Mouse (Mus musculus): ENCODE measurements around the gene Igf2bp1. TPM values are rescaled to one million over a fixed set of nuclear protein-coding genes. Genes with fewer than 3 reads are reported as not detected.
A peak's percentile ranks its signal among the peaks of the same experiment; 100 is the strongest.
"Not testable (repeated sequence)": the region's sequence is repeated elsewhere in the genome, so short reads cannot be mapped to it uniquely, and the experiment has no call there.

Gene Igf2bp1
- polyA plus RNA-seq, 1 experiment from 2014 or later = 11.8 TPM

- 43% methylated on average over 11 of the region's 11 CpGs for WGBS
- Histone ChIP-seq H3K27ac (replicated peaks) (no peak overlapping the region), H3K9me3 (no peaks in the 10 kb centered on the region), H3K27me3 (no peaks in the 10 kb centered on the region), H3K9ac (no peak overlapping the region), H3K4me2 (no peak overlapping the region), H3K4me1 (replicated peaks) (no peaks in the 10 kb centered on the region), H3K36me3 (no peaks in the 10 kb centered on the region), H3K4me3 (no peak overlapping the region)
- ATAC-seq (ENCODE audit: low FRiP score, low read depth) = no peak
Observed at GRCm38 (mm10) chr11:95939828-95940507, 65.8 kb downstream of the Igf2bp1 start.

DNA sequence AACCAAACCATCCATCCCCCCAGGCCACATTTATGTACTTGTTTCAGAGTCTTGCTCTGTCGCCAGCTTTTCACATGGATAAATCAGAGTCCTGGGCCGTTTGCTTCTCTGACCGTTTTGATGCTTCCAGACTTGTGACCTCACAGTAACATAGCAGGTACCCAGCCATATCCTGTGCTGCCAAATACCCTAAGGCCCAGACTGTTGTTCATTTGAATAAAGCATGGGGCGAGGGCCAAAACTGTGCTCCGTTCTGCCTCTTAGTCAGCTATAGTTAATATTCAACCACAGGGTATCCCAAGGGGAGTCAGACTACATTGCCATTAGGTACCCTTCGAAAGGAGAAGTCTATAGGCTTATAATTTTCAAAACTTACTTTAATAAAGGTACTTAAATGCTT lies 69.3 kb downstream of the Igf2bp1 start:
- no peak overlapping the region for H3K4me2 ChIP-seq
- no peak overlapping the region for H3K27ac ChIP-seq (replicated peaks)
- no peaks in the 10 kb centered on the region for H3K27me3 ChIP-seq
- H3K9me3 ChIP-seq = no peaks in the 10 kb centered on the region
- H3K36me3 ChIP-seq = no peaks in the 10 kb centered on the region
- no peak overlapping the region for H3K9ac ChIP-seq
- H3K4me1 ChIP-seq (replicated peaks) = no peaks in the 10 kb centered on the region
- ATAC-seq (ENCODE audit: low FRiP score, low read depth) = no peak
- H3K4me3 ChIP-seq = no peak overlapping the region
- 84% methylated on average over 6 of the region's 6 CpGs for WGBS

DNA sequence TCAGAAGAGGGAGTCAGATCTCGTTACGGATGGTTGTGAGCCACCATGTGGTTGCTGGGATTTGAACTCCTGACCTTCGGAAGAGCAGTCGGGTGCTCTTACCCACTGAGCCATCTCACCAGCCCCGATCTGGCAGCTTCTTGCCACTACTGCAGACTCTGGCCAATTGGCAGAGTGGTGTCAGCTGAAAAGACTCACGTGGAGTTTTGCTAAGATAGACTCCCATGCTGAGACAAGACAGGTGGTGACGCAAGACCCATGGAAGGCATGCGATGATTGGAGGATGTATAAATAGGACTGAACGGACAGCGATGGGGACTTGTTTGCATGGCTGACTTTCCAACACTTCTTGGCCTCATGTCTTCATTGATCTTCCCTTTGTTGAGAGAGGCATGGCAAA lies 73.6 kb downstream of the Igf2bp1 start:
- not testable (repeated sequence) for H3K9me3 ChIP-seq; H3K9ac ChIP-seq; H3K4me1 ChIP-seq (replicated peaks); H3K4me3 ChIP-seq; H3K27ac ChIP-seq (replicated peaks); H3K27me3 ChIP-seq; ATAC-seq (ENCODE audit: low FRiP score, low read depth); H3K4me2 ChIP-seq; H3K36me3 ChIP-seq
- WGBS = 94% methylated on average over 8 of the region's 10 CpGs

DNA sequence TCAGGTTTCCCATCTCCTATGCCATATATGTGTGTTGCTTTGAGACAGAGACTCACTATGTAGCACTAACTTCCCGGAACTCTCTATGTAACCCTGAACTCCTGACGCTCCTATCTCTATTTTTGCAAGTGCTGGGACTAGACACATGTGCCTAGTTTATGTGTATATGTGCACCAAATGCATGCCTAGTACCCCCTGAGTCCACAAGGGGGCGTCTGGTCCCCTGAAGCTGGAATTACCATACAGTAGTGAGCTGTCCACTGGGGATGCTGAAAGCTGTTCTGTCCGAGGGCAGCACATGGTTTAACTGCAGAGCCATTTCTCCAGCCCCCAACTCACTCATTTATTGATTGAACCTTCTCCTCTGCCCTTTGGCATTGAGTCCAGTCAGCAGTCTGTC lies 79.3 kb downstream of the Igf2bp1 start:
- no peaks in the 10 kb centered on the region for H3K36me3 ChIP-seq
- H3K9me3 ChIP-seq = 0 out of 2 replicates have a peak, but pooled peaks cover 4% of the 10 kb centered on the region
- no peak overlapping the region for H3K27ac ChIP-seq (replicated peaks)
- no peak overlapping the region for H3K4me3 ChIP-seq
- no peak overlapping the region for H3K4me2 ChIP-seq
- peaks cover 16% of the 10 kb centered on the region for H3K27me3 ChIP-seq
- 75% methylated on average over 4 of the region's 4 CpGs for WGBS
- ATAC-seq (ENCODE audit: low FRiP score, low read depth) = no peak
- no peak overlapping the region for H3K9ac ChIP-seq
- H3K4me1 ChIP-seq (replicated peaks) = no peaks in the 10 kb centered on the region

DNA sequence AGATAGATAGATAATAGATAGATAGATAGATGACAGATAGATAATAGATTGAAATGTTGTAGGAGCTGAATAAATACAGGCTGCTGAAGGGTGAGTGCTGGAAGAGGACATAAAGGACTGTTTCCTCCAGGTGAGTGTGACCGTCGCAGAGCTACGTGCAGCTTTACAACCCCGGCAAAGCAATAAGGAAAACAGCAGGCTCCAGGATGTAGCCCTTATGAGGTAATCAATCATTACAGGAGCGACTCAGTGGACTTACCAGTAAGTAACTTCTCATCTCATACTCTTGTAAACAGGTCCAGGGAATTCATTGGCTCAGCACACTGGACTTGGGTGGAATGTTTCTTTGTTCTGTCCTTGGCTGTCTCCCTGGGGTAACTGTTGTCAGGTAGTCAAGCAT lies 79.8 kb downstream of the Igf2bp1 start:
- H3K27me3 ChIP-seq = peaks cover 16% of the 10 kb centered on the region
- no peak overlapping the region for H3K27ac ChIP-seq (replicated peaks)
- H3K9ac ChIP-seq = no peak overlapping the region
- H3K36me3 ChIP-seq = no peaks in the 10 kb centered on the region
- H3K4me2 ChIP-seq = no peak overlapping the region
- 91% methylated on average over 5 of the region's 5 CpGs for WGBS
- H3K9me3 ChIP-seq = 0 out of 2 replicates have a peak, but pooled peaks cover 4% of the 10 kb centered on the region
- no peak for ATAC-seq (ENCODE audit: low FRiP score, low read depth)
- no peak overlapping the region for H3K4me3 ChIP-seq
- H3K4me1 ChIP-seq (replicated peaks) = no peaks in the 10 kb centered on the region

DNA sequence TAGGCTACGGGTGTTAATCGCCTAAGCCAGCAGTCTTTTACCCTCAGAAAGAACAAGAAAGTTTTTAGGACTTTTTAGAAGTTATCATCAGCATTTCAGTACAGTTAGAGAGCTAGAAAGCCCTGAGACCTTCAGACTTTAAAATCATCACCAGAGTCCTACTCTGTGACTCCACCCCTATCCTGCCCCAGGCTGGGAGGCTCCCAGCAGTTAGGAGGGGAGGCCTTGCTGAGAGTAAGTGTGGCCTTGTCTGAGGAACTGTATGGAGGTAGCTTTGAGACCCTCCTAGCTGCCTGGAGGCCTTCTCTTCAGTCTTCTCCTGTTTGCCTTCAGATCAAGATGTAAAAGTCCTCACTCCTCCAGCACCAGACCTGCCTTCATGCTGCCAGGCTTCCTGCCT lies 81.5 kb downstream of the Igf2bp1 start:
- peaks cover 26% of the 10 kb centered on the region for H3K27me3 ChIP-seq
- no peak overlapping the region for H3K4me2 ChIP-seq
- H3K27ac ChIP-seq (replicated peaks) = no peak overlapping the region
- H3K36me3 ChIP-seq = no peaks in the 10 kb centered on the region
- no peak overlapping the region for H3K9ac ChIP-seq
- WGBS = 19% methylated on average over 2 of the region's 2 CpGs
- no peak overlapping the region for H3K4me3 ChIP-seq
- 0 out of 2 replicates have a peak, but pooled peaks cover 4% of the 10 kb centered on the region for H3K9me3 ChIP-seq
- no peak for ATAC-seq (ENCODE audit: low FRiP score, low read depth)
- H3K4me1 ChIP-seq (replicated peaks) = no peaks in the 10 kb centered on the region

DNA sequence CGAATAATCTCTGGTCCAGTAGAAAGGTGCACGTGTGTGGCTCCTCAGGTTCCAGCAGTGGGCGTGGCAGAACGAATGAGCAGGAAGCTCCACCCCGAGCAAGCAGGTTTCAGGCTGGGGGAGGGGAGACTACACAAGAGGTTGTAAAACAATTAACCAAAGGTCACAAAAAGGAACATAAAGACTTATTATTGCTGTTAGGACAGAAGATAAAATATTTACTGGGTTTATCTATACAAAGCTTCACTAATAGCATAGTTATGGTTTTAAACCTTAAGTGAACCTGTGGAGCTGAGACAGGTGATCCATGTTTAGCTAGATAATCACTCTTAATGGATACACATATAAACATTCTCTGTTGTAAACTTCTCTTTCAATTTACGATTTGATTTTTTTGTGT lies 82.3 kb downstream of the Igf2bp1 start:
- not testable (repeated sequence) for H3K9ac ChIP-seq; H3K9me3 ChIP-seq; H3K4me3 ChIP-seq; H3K27ac ChIP-seq (replicated peaks); H3K4me1 ChIP-seq (replicated peaks); H3K36me3 ChIP-seq; ATAC-seq (ENCODE audit: low FRiP score, low read depth); H3K4me2 ChIP-seq
- 2% methylated on average over 4 of the region's 6 CpGs for WGBS
- H3K27me3 ChIP-seq = peaks cover 31% of the 10 kb centered on the region

DNA sequence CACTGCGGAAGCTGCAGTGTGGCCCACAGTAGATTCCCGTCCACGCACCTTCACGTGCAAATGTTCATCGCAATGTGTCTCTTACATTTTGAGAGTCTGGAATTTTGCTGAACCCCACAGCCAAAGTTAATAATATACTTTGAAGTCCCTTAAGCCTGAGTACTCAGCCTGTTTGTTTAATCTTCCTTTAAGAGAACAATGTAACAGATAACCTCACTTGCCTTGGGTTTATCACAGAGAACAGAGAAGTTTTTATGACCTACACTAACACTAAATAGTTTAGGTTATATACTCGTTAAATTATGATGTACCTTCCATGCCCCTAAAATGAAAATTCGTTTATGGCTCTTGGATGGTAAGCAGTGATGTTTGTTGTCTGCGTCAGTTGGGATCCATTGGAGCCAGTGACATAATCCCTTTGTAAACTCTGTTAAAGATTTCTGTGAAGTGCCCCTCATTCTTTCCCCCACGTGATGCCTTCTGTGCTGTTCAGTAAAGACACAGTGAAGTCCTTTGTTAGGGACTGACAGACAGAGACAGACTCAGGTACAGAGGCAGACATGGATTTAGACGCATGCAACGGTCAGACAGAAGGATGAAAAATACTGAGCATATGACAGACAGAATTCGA lies 83.6 kb downstream of the Igf2bp1 start:
- no peak for ATAC-seq (ENCODE audit: low FRiP score, low read depth)
- Histone ChIP-seq H3K9me3 (no peaks in the 10 kb centered on the region), H3K9ac (no peak overlapping the region), H3K4me3 (no peak overlapping the region), H3K4me1 (replicated peaks) (no peaks in the 10 kb centered on the region), H3K36me3 (no peaks in the 10 kb centered on the region), H3K27ac (replicated peaks) (no peak overlapping the region), H3K27me3 (peaks cover 42% of the 10 kb centered on the region), H3K4me2 (no peak overlapping the region)
- 64% methylated on average over 12 of the region's 12 CpGs for WGBS

DNA sequence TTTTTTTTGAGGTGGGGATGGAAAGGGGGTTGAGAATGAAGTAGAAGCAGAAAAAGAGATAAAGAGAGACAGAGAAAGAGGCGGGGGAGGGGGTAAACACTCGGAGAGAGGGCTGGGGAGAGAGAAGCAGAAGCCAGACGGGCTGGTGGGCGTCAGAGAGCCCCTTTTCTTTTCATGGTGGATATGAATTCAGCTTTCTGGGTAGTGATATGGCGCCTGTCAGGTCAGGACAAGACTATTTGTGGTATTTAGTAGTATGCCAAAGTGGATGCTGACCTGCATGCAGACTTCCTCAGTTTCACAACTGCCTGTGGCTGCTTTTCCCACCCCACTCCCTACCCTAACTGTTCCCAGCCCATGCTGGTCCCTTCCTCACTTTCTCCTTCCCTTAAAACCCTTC lies 89.3 kb downstream of the Igf2bp1 start:
- H3K9ac ChIP-seq = no peak overlapping the region
- no peaks in the 10 kb centered on the region for H3K9me3 ChIP-seq
- peaks cover 77% of the 10 kb centered on the region for H3K27me3 ChIP-seq
- H3K27ac ChIP-seq (replicated peaks) = no peak overlapping the region
- H3K4me2 ChIP-seq = no peak overlapping the region
- H3K36me3 ChIP-seq = no peaks in the 10 kb centered on the region
- H3K4me1 ChIP-seq (replicated peaks) = peaks cover 17% of the 10 kb centered on the region
- WGBS = 6% methylated on average over 5 of the region's 5 CpGs
- no peak overlapping the region for H3K4me3 ChIP-seq
- ATAC-seq (ENCODE audit: low FRiP score, low read depth) = no peak

DNA sequence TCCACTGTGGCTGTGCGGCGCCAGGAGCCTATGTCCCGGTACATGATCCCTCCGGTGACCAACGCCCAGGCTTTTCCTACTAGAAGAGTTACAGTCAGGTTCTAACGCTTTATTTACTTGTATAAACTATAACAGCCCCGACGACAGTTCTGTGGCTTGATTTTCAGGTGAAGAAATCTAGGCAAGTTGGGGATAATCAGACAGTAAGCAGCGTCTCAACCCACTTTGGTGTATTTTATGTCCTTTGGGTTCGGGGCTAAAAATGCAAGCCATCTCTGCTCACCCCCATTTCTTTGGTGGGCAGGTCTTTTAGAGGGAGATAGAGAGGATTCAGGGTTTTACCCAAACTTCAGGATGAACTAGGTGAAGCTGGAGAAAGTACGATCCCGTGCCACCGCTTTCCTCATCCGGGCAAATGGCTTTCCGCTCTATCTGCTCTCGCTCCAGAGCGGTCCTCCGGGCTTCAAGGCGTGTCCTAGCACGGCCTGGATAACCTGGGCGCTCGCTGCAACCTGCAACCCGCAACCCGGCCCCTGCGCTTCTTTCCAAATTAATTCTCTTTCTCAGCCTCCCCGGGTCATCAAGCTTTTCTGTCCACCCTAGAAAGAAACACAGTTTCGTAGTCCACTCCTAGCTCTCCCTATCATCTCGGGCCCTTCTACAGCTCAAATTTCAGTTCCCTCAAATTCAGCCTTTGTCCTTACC lies 90.6 kb downstream of the Igf2bp1 start:
- Histone ChIP-seq H3K4me1 (replicated peaks) (peaks cover 17% of the 10 kb centered on the region), H3K4me3 (peak overlapping the region; percentile 20), H3K9me3 (no peaks in the 10 kb centered on the region), H3K9ac (no peak overlapping the region), H3K36me3 (no peaks in the 10 kb centered on the region), H3K27ac (replicated peaks) (no peak overlapping the region), H3K4me2 (peak overlapping the region; percentile 37), H3K27me3 (peaks cover 83% of the 10 kb centered on the region)
- whole genome bisulfite sequencing = 2% methylated on average over 28 of the region's 28 CpGs
- no peak for ATAC-seq (ENCODE audit: low FRiP score, low read depth)

- Histone ChIP-seq H3K27me3 (peaks cover 79% of the 10 kb centered on the region), H3K36me3 (no peaks in the 10 kb centered on the region), H3K4me2 (peak within 1 kb of the TSS; percentile 37), H3K4me1 (replicated peaks) (peaks cover 17% of the 10 kb centered on the region), H3K9me3 (no peaks in the 10 kb centered on the region), H3K27ac (replicated peaks) (no peak within 1 kb of the TSS), H3K9ac (no peak within 1 kb of the TSS), H3K4me3 (peak within 1 kb of the TSS; percentile 20)
- under 1% methylated on average over 35 of the region's 35 CpGs for WGBS
- ATAC-seq (ENCODE audit: low FRiP score, low read depth) = no peak
Observed at GRCm38 (mm10) chr11:95914571-95914991, 91.2 kb downstream of the Igf2bp1 start, which contains the start of gene B4galnt2. TSS of gene B4galnt2 (minus strand) at chr11:95914891.

GRCm38 (mm10) chr11:95913959-95914566 lies 91.7 kb downstream of the Igf2bp1 start:
- Histone ChIP-seq H3K36me3 (no peaks in the 10 kb centered on the region), H3K9ac (no peak overlapping the region), H3K9me3 (no peaks in the 10 kb centered on the region), H3K27ac (replicated peaks) (no peak overlapping the region), H3K4me2 (peak overlapping the region; percentile 36), H3K4me1 (replicated peaks) (peaks cover 17% of the 10 kb centered on the region), H3K27me3 (peaks cover 79% of the 10 kb centered on the region), H3K4me3 (peak overlapping the region; percentile 20)
- ATAC-seq (ENCODE audit: low FRiP score, low read depth) = no peak
- 2% methylated on average over 14 of the region's 14 CpGs for WGBS

All from hindbrain, embryonic 15.5 days (tissue).